Mouse (Mus musculus): ENCODE results near the gene Gtf3c5.

The Gtf3c5 gene

GRCm38 (mm10) chr2:28575341-28575740 is 8.2 kb downstream of the Gtf3c5 start:
- no peak for DNase-seq (ENCODE audit: low read depth, low spot score)

- DNase-seq (ENCODE audit: low read depth, low spot score) = no peak
Observed at GRCm38 (mm10) chr2:28569903-28570302, 13.6 kb downstream of the Gtf3c5 start.

DNA sequence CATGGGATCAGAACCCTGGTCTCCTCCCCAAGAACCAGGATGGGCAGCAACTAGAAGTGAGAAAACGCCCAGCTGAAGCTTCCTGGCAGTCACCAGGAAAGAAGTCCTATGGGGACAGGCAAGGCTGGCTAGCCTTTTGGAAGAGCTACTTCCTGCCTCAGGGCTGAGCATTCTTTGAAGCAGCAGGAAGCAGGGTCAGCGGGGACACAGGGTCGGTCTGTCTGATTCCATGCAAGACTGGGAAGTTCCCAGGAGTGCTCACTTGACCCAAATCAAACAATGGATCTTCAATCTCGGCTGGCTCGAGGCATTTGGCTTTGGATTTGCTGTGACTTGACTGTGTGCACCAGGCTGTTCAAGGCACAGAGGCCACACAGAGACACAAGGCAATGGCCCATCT is 17.0 kb downstream of the Gtf3c5 start:
- DNase-seq (ENCODE audit: low read depth, low spot score) = no peak

DNA sequence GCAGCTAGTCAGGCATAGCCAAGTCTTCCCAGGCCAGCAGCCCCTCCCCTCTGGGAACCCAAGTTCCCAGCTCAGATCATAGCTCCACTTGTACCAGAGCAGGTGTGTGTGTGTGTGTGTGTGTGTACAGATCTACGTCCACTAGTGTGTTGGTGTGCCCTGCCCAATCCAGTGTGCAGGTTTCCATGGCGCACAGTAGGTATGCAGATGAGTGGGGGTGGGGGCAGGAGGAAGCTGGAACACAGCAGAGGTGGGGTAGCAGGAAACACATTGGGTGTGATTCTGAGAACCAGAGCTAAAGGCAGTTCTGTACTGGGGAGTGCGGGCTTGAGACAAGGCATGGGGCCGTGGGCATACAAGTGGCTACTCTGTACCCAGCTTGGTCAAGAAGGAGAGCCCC is 19.2 kb downstream of the Gtf3c5 start:
- no peak for DNase-seq (ENCODE audit: low read depth, low spot score)

DNA sequence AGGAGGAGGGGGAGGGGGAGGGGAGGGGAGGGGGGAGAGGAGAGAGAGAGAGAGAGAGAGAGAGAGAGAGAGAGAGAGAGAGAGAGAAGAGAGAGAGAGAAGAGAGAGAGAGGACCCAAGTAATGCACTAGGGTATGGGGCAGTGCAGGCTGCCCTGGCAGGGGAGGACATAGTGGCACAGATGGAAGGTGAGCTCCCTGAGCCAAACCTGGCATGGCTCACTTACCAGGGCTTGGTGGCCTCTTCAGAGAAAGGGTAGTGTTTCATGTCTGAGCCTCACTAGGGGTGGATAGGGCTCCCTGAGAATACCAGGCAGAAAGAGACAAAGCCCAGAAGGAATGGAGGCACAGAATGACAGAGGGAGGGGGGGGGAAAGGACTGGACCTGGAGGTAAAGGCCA is 19.7 kb downstream of the Gtf3c5 start:
- no peak for DNase-seq (ENCODE audit: low read depth, low spot score)

GRCm38 (mm10) chr2:28563303-28563702 is 20.2 kb downstream of the Gtf3c5 start, which contains the start of gene Cel:
Gene Cel, minus strand, starts transcription at chr2:28563403.
- DNase-seq (ENCODE audit: low read depth, low spot score) = no peak

- DNase-seq (ENCODE audit: low read depth, low spot score) = no peak
Observed at GRCm38 (mm10) chr2:28557452-28557851, 26.1 kb downstream of the Gtf3c5 start.

- no peak for DNase-seq (ENCODE audit: low read depth, low spot score)
Observed at GRCm38 (mm10) chr2:28552301-28552700, 31.2 kb downstream of the Gtf3c5 start.

DNA sequence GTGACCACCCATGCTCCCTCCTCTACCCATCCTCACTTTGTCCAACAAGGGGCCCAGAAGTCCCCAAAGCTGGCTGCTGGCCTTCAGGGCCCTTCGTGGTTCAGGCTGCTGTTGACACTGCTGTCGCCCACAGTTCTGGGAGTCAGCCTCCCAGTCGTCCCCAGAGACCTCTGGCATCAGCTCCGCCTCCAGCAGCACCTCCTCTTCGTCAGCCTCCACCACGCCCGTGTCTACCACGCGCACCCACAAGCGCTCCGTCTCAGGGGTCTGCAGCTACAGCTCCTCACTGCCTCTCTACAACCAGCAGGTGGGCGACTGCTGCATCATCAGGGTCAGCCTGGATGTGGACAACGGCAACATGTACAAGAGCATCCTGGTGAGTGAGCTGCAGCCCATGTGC is 34.4 kb downstream of the Gtf3c5 start:
- no peak for DNase-seq (ENCODE audit: low read depth, low spot score)

- DNase-seq (ENCODE audit: low read depth, low spot score) = peak; percentile 86
Observed at GRCm38 (mm10) chr2:28547237-28548172, 36.0 kb downstream of the Gtf3c5 start.

GRCm38 (mm10) chr2:28546560-28546959 is 37.0 kb downstream of the Gtf3c5 start:
- no peak for DNase-seq (ENCODE audit: low read depth, low spot score)

DNA sequence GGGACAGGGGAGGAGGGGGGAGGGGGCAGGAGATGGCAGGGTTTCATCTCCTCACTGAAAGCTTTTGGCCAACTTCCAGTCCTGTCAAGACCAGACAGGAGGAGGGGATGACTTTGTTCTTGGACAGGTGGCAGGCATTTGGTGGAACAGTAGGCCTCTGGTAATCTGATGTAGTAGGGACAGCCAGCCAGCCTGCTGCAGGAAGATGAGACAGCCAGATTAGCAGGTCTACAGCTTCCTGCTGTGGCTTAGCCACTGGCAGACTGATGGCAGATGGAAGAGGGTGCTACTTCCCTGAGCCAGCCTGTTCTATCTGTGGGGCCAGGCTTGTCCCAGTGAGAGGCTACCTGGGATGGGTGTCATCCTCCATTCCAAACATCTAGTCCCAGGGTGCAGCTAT is 37.6 kb downstream of the Gtf3c5 start:
- DNase-seq (ENCODE audit: low read depth, low spot score) = peak; percentile 58

GRCm38 (mm10) chr2:28543894-28544293 is 39.7 kb downstream of the Gtf3c5 start:
- DNase-seq (ENCODE audit: low read depth, low spot score) = no peak

DNA sequence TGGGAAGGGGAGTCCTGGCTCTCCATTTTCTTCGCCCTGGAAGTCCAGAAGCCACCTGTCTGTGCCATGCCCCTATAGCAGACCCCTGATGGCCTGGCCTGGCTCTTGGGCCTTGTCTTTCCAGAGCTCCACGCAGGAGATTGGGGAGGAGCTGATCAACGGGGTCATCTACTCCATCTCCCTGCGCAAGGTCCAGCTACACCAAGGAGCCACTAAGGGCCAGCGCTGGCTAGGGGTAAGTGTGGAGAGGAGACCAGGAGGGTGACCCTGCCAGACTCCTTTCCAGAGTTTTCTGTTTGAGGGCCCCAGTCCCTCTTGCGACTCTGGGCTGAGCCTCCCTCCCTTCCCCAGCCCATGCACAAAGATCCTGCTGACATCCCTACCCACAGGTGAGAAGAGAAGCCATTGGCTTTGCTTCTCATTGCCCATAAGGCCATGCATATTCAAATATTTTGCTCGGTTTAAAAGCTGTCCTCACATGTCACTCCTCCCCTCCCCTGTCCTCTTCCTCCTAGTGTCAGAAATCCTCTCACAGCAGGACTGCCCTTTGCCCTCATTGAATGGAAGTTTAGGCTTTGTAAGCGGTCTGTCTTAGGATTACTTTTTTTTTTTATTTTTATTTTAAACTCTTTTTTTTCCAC is 42.8 kb downstream of the Gtf3c5 start:
- DNase-seq (ENCODE audit: low read depth, low spot score) = no peak

DNA sequence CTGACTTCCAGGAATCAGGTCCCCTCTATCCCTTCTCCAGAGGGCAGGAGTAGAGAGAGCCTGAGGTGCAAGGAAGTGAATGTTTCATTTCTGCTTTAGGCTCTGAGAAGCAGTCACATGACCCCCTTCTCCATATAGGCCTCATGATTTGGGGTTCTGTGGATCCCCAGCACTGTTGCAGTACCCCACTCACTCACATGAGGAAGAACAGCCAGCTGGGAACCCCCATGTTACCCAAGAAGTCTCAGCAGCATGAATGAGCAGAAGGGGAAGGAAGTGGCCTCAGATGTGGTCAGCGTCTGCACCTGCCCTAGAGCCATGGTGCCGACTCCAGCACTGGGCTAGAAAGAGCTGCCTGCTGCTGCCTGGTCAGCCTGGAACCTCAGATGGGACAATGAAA is 43.6 kb downstream of the Gtf3c5 start:
- DNase-seq (ENCODE audit: low read depth, low spot score) = peak; percentile 76

DNA sequence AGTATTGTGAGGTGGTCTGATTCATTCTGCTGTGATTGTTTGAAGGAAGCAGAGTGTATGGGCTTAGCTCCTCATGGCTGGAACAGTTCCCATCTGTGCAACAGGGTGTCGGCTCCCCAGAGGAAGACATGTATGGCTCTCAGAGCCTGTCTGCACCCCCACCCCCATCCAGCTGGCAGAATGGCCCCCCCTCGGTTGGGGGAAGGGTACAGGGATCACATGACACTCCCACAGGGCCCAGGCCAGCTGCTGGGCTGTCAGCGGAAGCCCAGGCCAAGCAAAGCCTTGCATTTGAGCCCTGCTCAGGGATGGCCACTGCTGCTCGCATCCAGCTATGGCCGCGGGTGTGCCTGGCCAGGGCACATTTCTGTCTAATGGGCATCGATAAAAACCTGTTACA is 44.3 kb downstream of the Gtf3c5 start:
- DNase-seq (ENCODE audit: low read depth, low spot score) = no peak

DNA sequence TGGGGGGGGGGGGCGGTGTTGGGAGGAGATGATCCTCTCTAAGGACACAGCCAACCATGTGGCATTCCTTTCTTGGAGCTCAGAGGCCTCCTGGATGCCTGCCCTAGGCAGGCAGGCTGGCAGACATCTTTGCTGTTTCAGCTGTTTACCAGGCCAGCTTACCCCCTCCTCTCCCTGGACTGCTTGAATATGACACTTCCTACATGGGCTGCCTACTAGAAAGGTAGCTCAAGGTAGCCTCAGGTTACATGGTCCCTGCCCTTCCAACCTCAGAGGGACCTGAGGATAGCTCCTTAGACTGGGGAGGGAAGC is 44.8 kb downstream of the Gtf3c5 start:
- no peak for DNase-seq (ENCODE audit: low read depth, low spot score)

DNA sequence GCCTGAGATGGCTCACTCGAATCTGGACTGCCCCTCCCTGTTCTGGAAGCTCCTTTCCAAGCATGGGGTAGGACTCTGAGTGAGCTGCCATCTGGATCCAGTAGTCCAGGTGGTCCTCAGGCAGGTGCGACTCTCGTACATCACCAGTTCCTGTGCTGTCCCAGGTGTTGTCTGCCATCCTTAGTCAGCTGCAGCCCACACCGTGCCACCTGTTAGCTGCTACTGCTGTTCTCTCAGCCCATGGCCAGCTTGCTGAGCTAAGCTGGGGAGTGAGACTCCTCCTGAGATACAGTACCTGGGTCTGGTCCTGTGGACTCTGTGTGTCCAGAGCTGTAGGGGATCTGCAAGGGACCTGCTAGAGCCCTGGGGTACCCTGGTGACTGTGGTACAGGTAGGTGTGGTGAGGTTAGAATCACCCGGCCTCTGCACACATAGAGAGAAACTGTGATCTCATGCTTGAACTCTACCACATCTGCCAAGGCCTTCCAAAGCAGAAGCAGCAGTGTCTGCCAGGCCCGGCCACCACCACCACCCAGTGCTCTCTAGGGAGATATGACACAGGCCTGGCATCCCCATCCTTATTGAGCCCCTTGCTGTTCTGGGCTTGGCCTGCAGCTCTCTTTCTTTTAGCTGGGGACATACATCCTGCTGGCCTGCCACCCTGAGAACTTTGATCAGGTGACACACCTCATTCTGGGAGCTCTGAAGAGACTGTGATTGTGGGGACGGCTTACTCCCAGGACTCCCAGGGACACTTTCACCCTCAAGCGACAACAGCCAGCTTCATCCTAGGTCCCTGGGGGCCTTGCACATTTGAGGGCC is 45.3 kb downstream of the Gtf3c5 start:
- no peak for DNase-seq (ENCODE audit: low read depth, low spot score)

- no peak for DNase-seq (ENCODE audit: low read depth, low spot score)
Observed at GRCm38 (mm10) chr2:28537634-28537920, 46.0 kb downstream of the Gtf3c5 start.

DNA sequence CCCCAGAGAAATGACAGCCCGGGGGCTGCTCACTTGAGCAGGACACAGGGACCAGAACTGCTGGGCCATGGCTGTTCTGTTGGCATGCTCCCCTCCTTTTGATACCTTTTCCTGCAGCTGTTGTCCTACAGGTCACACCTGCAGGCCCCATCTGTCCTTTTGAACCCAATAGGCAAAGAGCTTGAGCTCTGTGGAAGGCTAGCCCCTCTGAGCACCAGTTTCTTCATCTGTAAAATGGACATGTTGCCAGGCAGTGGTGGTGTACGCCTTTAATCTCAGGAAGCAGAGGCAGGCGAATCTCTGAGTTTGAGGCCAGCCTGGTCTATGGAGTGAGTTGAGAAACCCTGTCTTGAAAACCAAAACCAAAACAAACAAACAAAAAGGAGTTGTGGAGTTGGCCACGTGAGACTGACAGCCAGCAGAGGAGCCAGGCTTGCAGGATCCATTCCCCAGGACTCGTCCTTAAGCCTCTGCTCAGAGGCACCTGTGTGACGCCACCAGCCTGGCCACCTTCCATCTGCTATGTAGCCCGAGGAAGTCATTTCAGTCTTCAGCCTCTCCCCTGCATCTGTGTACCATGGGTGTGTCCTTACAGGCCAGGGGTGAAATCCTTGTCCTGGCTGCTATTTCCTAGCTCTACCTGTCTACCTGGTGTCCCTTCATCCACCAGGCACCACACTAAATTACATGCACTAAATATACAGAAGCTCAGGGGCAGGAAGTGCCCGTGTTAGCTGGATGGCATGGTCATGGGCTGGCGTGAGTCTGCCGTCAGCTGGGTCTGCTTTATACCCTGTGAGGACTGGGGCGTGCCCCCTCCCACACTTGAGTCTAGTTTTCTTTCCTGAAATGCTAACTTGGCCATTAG is 46.6 kb downstream of the Gtf3c5 start:
- DNase-seq (ENCODE audit: low read depth, low spot score) = no peak

DNA sequence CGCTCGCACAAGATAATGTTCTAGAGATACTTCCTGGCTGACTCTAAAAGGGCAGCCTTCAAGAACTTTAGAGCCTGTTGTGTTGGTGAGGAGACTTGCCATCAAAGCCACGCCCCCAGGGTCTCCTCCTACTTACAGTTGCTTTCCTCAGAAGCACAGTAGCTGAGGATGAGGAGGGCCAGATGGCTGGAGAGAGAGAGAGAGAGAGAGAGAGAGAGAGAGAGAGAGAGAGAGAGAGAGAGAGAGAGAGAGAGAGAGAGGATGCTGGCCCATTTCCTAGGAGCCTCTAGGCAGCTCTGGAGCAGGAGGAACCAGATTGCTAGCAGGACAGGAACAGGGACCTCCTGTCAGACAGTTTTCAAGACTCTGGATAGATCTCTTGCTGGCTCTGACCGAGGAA is 47.4 kb downstream of the Gtf3c5 start:
- no peak for DNase-seq (ENCODE audit: low read depth, low spot score)

- no peak for DNase-seq (ENCODE audit: low read depth, low spot score)
Observed at GRCm38 (mm10) chr2:28535650-28536049, 47.9 kb downstream of the Gtf3c5 start.

All from CD4-positive helper T cell, adult 2 months (primary cell).